Mouse (Mus musculus): ENCODE results near the gene Tusc1. TPM values are rescaled to one million over a fixed set of nuclear protein-coding genes. Genes with fewer than 3 reads are reported as not detected.

The Tusc1 gene
- polyA plus RNA-seq (2015; fragmentation: Nextera tagmentation; extraction: Ambion mirVana), result 2.2 and 3.5 TPM in 2 replicates

DNA sequence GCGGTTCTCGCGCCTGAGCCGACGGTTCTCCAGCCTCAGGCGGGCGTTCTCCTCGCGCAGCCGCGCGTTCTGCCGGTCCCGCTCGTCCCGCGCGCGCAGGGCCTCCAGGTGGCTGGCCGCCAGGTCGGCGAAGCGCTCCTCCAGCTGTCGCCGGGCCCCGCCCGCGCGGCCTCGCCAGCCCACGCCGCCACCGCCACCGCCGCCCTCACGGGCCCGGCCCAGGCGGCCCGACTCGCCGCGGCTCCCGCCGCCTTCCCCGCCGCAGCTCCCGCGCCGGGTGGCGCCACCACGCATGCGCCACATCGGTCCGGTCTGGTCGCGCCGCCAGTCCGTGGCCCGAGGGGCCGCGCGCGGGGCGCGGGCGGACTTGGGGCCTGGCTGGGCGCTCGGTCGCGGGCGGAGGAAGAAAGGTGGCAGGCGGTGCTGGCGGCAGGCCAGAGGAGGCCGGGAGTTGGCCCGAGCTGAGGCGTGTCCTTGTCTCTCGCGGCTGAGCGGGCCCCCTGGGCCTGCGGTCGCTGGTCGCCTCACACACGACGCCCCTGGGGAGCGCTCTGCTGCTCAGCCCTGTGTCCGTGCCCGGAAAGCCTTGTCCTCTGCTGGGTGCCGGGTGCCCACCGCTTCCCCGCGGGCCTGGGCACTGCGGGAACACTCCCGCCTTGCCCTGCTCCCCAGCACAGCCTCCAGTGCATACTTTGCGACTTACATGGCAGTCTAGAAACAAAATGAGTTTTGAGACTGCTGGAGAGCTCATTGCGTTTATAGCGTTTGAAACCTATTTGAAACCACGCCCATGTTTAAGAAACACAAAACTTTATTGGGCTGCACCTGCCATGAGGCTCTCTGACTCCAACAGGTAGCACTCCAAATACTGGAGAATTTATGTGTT, at the start of gene Tusc1:
TSS of gene Tusc1 (minus strand) at position 394 of the 886 bp plus-strand sequence.
- Histone ChIP-seq H3K4me3 (peak within 1 kb of the TSS; percentile 76), H3K9me3 (no peaks in the 10 kb centered on the region), H3K9ac (peak within 1 kb of the TSS; percentile 94), H3K27me3 (replicated peaks) (no peaks in the 10 kb centered on the region), H3K36me3 (no peaks in the 10 kb centered on the region), H3K4me2 (peak within 1 kb of the TSS; percentile 93), H3K27ac (replicated peaks) (peak within 1 kb of the TSS; percentile 93), H3K4me1 (peaks cover 6% of the 10 kb centered on the region; the same call in 1 of the 2 replicates)
- under 1% methylated on average over 64 of the region's 97 CpGs for WGBS
- peak; percentile 78 for ATAC-seq (ENCODE audit: extremely low read depth, insufficient number of reproducible peaks, low FRiP score, low TSS enrichment)

DNA sequence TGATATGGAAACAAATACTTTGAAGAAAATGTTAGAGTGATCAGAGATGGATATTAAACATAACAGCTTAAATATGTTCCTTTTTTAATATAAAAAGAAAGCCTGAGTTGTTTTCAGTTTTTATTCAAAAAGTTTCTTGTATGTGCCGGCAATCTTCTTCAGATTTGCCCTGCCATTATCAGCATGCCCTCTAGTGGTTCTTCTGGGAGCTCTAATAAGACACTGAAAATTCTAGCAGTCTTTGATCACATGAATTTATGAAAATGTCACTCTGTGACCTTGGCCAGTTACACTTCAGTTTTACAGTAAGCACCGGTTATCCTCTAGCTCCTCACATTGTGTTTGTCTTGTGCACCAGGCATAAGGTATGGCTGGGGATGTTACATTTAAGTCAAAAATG, 17.6 kb upstream of the Tusc1 start:
- 58% methylated on average over 2 of the region's 2 CpGs for WGBS
- H3K9ac ChIP-seq, result no peak overlapping the region
- no peak for ATAC-seq (ENCODE audit: extremely low read depth, insufficient number of reproducible peaks, low FRiP score, low TSS enrichment)

DNA sequence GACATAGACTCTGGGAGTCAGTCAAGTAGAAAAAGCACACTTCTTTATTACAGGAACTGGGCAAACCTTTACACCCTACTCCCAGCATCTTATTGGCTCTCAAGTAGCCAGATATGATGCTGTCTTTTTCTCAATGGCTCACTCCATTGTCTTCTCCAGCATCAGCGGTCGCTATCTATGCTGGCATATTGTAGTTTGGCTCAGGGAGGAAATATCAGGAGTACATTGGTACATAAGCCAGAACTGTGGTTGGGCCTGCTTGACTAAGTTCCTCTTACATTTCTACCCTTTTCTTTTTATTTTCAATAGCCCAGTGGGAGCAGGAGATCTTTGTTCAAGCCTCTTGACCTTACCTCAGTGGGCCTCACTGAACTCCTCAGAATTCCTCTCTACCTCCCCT, 9.0 kb upstream of the Tusc1 start:
- Histone ChIP-seq H3K36me3 (no peaks in the 10 kb centered on the region), H3K9me3 (no peaks in the 10 kb centered on the region), H3K4me2 (no peak overlapping the region), H3K9ac (no peak overlapping the region), H3K4me3 (no peak overlapping the region), H3K4me1 (no peaks in the 10 kb centered on the region), H3K27ac (replicated peaks) (no peak overlapping the region), H3K27me3 (replicated peaks) (no peaks in the 10 kb centered on the region)
- ATAC-seq (ENCODE audit: extremely low read depth, insufficient number of reproducible peaks, low FRiP score, low TSS enrichment), result no peak
- WGBS, result 91% methylated on average over 2 of the region's 2 CpGs

More for the DNA sequence above, 17.6 kb upstream of the Tusc1 start:
- Histone ChIP-seq H3K36me3 (no peaks in the 10 kb centered on the region), H3K27ac (replicated peaks) (no peak overlapping the region), H3K4me1 (no peaks in the 10 kb centered on the region), H3K4me2 (no peak overlapping the region), H3K4me3 (no peak overlapping the region), H3K9me3 (no peaks in the 10 kb centered on the region), H3K27me3 (replicated peaks) (no peaks in the 10 kb centered on the region)

DNA sequence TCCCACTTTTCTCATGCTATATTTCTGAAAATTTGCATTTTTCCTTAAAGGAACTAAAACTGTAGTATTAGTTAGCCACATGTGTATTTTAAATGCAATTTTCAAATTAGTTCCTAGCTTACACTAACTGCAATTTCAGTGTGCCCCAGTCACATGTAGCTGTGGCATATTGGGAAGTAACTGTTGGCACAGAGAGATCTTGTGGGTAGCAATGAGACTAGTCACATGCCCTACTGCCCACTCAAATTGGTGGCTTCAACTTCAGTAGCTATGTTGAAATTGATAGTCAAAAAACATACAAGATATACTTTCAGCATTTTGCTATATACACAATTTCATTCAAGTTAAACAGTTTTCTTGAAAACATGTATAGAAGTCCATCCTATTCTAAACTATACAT, 6.3 kb upstream of the Tusc1 start:
- H3K4me3 ChIP-seq, result no peak overlapping the region
- H3K27ac ChIP-seq (replicated peaks), result no peak overlapping the region
- no peaks in the 10 kb centered on the region for H3K36me3 ChIP-seq
- no peak overlapping the region for H3K9ac ChIP-seq
- H3K9me3 ChIP-seq, result no peaks in the 10 kb centered on the region
- no peak overlapping the region for H3K4me2 ChIP-seq
- H3K27me3 ChIP-seq (replicated peaks), result no peaks in the 10 kb centered on the region
- no peaks in the 10 kb centered on the region for H3K4me1 ChIP-seq
- no peak for ATAC-seq (ENCODE audit: extremely low read depth, insufficient number of reproducible peaks, low FRiP score, low TSS enrichment)

DNA sequence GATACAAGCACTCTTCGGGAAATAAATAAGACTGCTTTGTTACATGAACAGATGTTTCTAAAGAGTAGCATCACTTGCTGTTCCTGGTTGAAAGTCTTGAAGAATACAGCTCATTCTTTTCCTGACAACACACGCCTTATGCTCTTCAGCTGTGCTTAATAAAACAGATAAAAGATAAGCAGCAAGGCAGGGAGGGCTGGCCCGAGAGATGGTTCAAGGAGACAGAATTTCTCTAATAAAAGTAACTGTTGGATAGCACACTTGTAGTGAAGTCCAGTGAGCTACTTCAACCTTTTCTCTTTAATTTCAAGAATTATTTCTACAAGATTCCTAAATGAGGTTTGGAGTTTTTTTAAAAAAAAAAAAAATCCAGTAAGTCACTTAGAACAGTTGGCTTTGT, 2.7 kb upstream of the Tusc1 start:
- no peak overlapping the region for H3K27ac ChIP-seq (replicated peaks)
- H3K4me2 ChIP-seq, result no peak overlapping the region
- H3K9me3 ChIP-seq, result no peaks in the 10 kb centered on the region
- no peak overlapping the region for H3K9ac ChIP-seq
- no peaks in the 10 kb centered on the region for H3K36me3 ChIP-seq
- peaks cover 6% of the 10 kb centered on the region; the same call in 1 of the 2 replicates for H3K4me1 ChIP-seq
- no peak for ATAC-seq (ENCODE audit: extremely low read depth, insufficient number of reproducible peaks, low FRiP score, low TSS enrichment)
- no peak overlapping the region for H3K4me3 ChIP-seq
- WGBS, result 51% methylated on average over 3 of the region's 3 CpGs
- H3K27me3 ChIP-seq (replicated peaks), result no peaks in the 10 kb centered on the region

DNA sequence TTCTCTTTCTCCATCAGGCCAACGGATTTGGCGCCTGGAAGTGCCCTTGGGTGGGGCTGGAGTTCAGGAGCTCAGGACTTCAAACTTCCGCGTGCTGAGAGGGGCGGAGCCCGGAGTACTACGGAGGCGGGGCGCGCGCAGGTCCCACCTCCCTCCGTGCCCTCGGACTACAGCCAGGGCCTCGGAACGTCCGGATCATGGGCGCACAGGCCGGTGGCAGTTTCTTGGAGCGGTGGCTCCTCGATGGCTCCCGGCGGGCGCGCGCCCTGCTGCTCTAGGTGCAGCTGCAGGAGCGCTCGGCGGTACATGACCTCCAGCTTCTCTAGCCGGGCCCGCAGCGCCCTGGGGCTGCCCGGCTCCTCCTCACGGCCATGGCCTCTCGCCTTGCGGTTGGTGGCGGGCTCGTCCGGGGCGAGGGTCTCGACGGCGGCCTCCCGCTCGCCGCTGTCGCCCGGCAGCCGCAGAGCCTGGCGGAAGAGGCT, 634 bp downstream of the Tusc1 start:
- H3K27me3 ChIP-seq (replicated peaks), result no peaks in the 10 kb centered on the region
- H3K9ac ChIP-seq, result peak overlapping the region; percentile 94
- H3K36me3 ChIP-seq, result no peaks in the 10 kb centered on the region
- peak overlapping the region; percentile 93 for H3K4me2 ChIP-seq
- under 1% methylated on average over 49 of the region's 49 CpGs for WGBS
- peak; percentile 81 for ATAC-seq (ENCODE audit: extremely low read depth, insufficient number of reproducible peaks, low FRiP score, low TSS enrichment)
- peaks cover 6% of the 10 kb centered on the region; the same call in 1 of the 2 replicates for H3K4me1 ChIP-seq
- peak overlapping the region; percentile 93 for H3K27ac ChIP-seq (replicated peaks)
- peak overlapping the region; percentile 76 for H3K4me3 ChIP-seq
- no peaks in the 10 kb centered on the region for H3K9me3 ChIP-seq

DNA sequence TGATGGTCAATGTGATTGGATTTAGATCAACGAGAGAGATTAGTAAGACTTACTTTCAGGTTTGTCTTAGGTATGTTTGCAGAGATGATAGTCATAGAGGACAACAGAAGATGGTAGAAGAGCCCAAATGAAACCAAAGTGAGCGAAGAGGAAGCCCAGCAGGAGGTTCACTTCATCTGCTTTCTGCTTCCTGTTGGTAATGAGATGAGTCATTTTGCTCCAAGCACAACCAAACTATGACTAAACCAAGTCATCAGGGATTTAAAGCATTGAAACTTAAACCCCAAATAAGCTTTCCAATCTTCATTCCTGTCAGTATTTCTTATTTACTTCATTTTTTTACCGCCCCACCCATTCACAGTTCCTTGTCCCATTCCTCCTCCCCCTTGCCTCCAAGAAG, 27.8 kb downstream of the Tusc1 start:
- no peak for ATAC-seq (ENCODE audit: extremely low read depth, insufficient number of reproducible peaks, low FRiP score, low TSS enrichment)
- WGBS, result 79% methylated on average over 3 of the region's 3 CpGs

DNA sequence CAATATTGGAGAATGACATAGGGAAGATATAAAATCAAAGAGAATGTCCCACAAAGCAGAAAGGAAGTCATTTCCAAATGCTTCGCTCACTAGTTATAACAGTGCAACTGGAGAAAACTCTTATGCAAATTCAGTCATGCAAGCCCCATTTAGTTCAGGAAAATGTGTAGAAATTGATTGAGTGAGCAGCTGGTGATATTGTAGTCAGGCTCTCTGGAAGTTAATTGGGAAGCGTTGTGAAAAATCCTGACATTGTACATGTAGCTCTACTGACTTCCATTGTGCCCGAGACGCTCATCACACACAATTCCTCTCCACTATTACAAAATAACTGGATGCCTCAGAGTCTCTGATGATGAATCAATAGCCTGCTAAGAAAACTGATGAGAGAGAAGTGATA, 49.2 kb downstream of the Tusc1 start:
- ATAC-seq (ENCODE audit: extremely low read depth, insufficient number of reproducible peaks, low FRiP score, low TSS enrichment), result no peak
- no peaks in the 10 kb centered on the region for H3K9me3 ChIP-seq
- 85% methylated on average over 4 of the region's 4 CpGs for WGBS

More for the DNA sequence above, 27.8 kb downstream of the Tusc1 start:
- no peaks in the 10 kb centered on the region for H3K9me3 ChIP-seq
- no peak overlapping the region for H3K4me3 ChIP-seq
- H3K27me3 ChIP-seq (replicated peaks), result no peaks in the 10 kb centered on the region
- H3K4me2 ChIP-seq, result no peak overlapping the region
- no peak overlapping the region for H3K27ac ChIP-seq (replicated peaks)
- H3K9ac ChIP-seq, result no peak overlapping the region
- H3K36me3 ChIP-seq, result no peaks in the 10 kb centered on the region
- no peaks in the 10 kb centered on the region for H3K4me1 ChIP-seq

More for the DNA sequence above, 49.2 kb downstream of the Tusc1 start:
- no peak overlapping the region for H3K27ac ChIP-seq (replicated peaks)
- no peak overlapping the region for H3K4me3 ChIP-seq
- H3K36me3 ChIP-seq, result no peaks in the 10 kb centered on the region
- no peaks in the 10 kb centered on the region for H3K4me1 ChIP-seq
- no peak overlapping the region for H3K9ac ChIP-seq
- H3K27me3 ChIP-seq (replicated peaks), result no peaks in the 10 kb centered on the region
- no peak overlapping the region for H3K4me2 ChIP-seq

Measured in heart, embryonic 13.5 days (tissue).